Comparison of ENCODE assay signal across 8 mouse cellular contexts in genomic region chr19:34921652-34922602, GRCm38 (mm10). TPM values are rescaled to one million over a fixed set of nuclear protein-coding genes. Genes with fewer than 3 reads are reported as not detected.
A peak's percentile ranks its signal among the peaks of the same experiment; 100 is the strongest.
DNase-seq lines count a peak whose midpoint lies in the region; ATAC-seq lines count a peak whose summit lies in the region.

Gene Kif20b, plus strand, starts transcription at chr19:34922361.

- no peaks in the 10 kb centered on the region for H3K9me3 ChIP-seq in forebrain, embryonic 11.5 days (ENCODE audit: control insufficient read depth, low read length)
- H3K9me3 ChIP-seq in heart, embryonic 16.5 days (replicated peaks; ENCODE audit: control insufficient read depth, low read length): no peaks in the 10 kb centered on the region
- no peaks in the 10 kb centered on the region for H3K9me3 ChIP-seq in liver, embryonic 15.5 days (replicated peaks)
- no peaks in the 10 kb centered on the region for H3K9me3 ChIP-seq in neural tube, embryonic 12.5 days

- peak within 1 kb of the TSS; percentile 65; the same call in 1 of the 2 replicates for H3K27ac ChIP-seq in forebrain, embryonic 11.5 days (ENCODE audit: low read depth, low read length)
- peak within 1 kb of the TSS; percentile 87 for H3K27ac ChIP-seq in heart, embryonic 16.5 days (ENCODE audit: low read length)
- H3K27ac ChIP-seq in liver, embryonic 15.5 days (replicated peaks): peak within 1 kb of the TSS; percentile 80
- H3K27ac ChIP-seq in neural tube, embryonic 12.5 days: no peak within 1 kb of the TSS; the same call in 1 of the 2 replicates

- H3K27me3 ChIP-seq in forebrain, embryonic 11.5 days (ENCODE audit: control insufficient read depth, insufficient read depth, low read length): no peaks in the 10 kb centered on the region
- no peaks in the 10 kb centered on the region for H3K27me3 ChIP-seq in heart, embryonic 16.5 days (ENCODE audit: control insufficient read depth, insufficient read depth, low read length)
- no peaks in the 10 kb centered on the region for H3K27me3 ChIP-seq in liver, embryonic 15.5 days
- no peaks in the 10 kb centered on the region for H3K27me3 ChIP-seq in neural tube, embryonic 12.5 days (replicated peaks)

- DNase-seq in CD8-positive naive resting alpha-beta T cell, adult 2 months (ENCODE audit: low read depth in 2 of 2, low spot score in 2 of 2): peak; percentile 89 to 93
- peak; percentile 91 for DNase-seq in c-Kit-positive CD71-negative TER-119-negative erythroid progenitor cells, embryonic 14.5 days (ENCODE audit: low read depth)
- DNase-seq in forebrain, embryonic 11.5 days (ENCODE audit: low spot score): peak; percentile 97
- peak; percentile 92 to 96 for DNase-seq in kidney, postnatal 36 days
- peak; percentile 62 for DNase-seq in telencephalon, adult 2 months (ENCODE audit: low read depth, low spot score)

- WGBS in forebrain, embryonic 11.5 days: under 1% methylated on average over 57 of the region's 57 CpGs
- under 1% methylated on average over 57 of the region's 57 CpGs for WGBS in heart, embryonic 16.5 days
- under 1% methylated on average over 57 of the region's 57 CpGs for WGBS in liver, embryonic 15.5 days (ENCODE audit: insufficient replicate concordance)
- under 1% methylated on average over 57 of the region's 57 CpGs for WGBS in neural tube, embryonic 12.5 days

- peak within 1 kb of the TSS; percentile 52 for H3K4me2 ChIP-seq in forebrain, embryonic 11.5 days (ENCODE audit: low read depth, low read length, severe bottlenecking)
- peak within 1 kb of the TSS; percentile 83 for H3K4me2 ChIP-seq in heart, embryonic 16.5 days (ENCODE audit: low read depth, low read length)
- H3K4me2 ChIP-seq in liver, embryonic 15.5 days: peak within 1 kb of the TSS; percentile 78
- peak within 1 kb of the TSS; percentile 65 for H3K4me2 ChIP-seq in neural tube, embryonic 12.5 days (replicated peaks)

- no peaks in the 10 kb centered on the region for H3K4me1 ChIP-seq in forebrain, embryonic 11.5 days (replicated peaks; ENCODE audit: control insufficient read depth, insufficient read depth, low read length)
- peaks cover 7% of the 10 kb centered on the region; the same call in 1 of the 2 replicates for H3K4me1 ChIP-seq in heart, embryonic 16.5 days (ENCODE audit: control insufficient read depth, insufficient read depth, low read length)
- peaks cover 12% of the 10 kb centered on the region for H3K4me1 ChIP-seq in liver, embryonic 15.5 days (replicated peaks)
- no peaks in the 10 kb centered on the region for H3K4me1 ChIP-seq in neural tube, embryonic 12.5 days

- ATAC-seq in forebrain, embryonic 11.5 days (replicated peaks; ENCODE audit: low FRiP score): peak; percentile 94
- peak; percentile 96 for ATAC-seq in heart, embryonic 16.5 days (replicated peaks; ENCODE audit: extremely low read depth, insufficient read depth, low FRiP score)
- ATAC-seq in liver, embryonic 15.5 days (ENCODE audit: insufficient read depth): peak; percentile 98
- ATAC-seq in neural tube, embryonic 12.5 days (ENCODE audit: low FRiP score, low read depth): peak; percentile 95

- peak within 1 kb of the TSS; percentile 70 for H3K4me3 ChIP-seq in forebrain, embryonic 11.5 days (ENCODE audit: low read depth, low read length)
- peak within 1 kb of the TSS; percentile 69 for H3K4me3 ChIP-seq in heart, embryonic 16.5 days (ENCODE audit: low read length)
- H3K4me3 ChIP-seq in liver, embryonic 15.5 days (replicated peaks): peak within 1 kb of the TSS; percentile 92
- peak within 1 kb of the TSS; percentile 78 for H3K4me3 ChIP-seq in neural tube, embryonic 12.5 days

- H3K9ac ChIP-seq in forebrain, embryonic 11.5 days (ENCODE audit: low read length): peak within 1 kb of the TSS; percentile 70
- H3K9ac ChIP-seq in heart, embryonic 16.5 days (ENCODE audit: low read length): peak within 1 kb of the TSS; percentile 73
- H3K9ac ChIP-seq in liver, embryonic 15.5 days: peak within 1 kb of the TSS; percentile 84
- peak within 1 kb of the TSS; percentile 55 for H3K9ac ChIP-seq in neural tube, embryonic 12.5 days

- no peaks in the 10 kb centered on the region; the same call in 1 of the 2 replicates for H3K36me3 ChIP-seq in forebrain, embryonic 11.5 days (ENCODE audit: control insufficient read depth, insufficient read depth, low read length)
- H3K36me3 ChIP-seq in heart, embryonic 16.5 days (ENCODE audit: control insufficient read depth, insufficient read depth): peaks cover 10% of the 10 kb centered on the region
- H3K36me3 ChIP-seq in liver, embryonic 15.5 days (replicated peaks): peaks cover 25% of the 10 kb centered on the region
- peaks cover 4% of the 10 kb centered on the region; the same call in 1 of the 2 replicates for H3K36me3 ChIP-seq in neural tube, embryonic 12.5 days

RNA-seq across cellular contexts. Expression of gene Kif20b, which starts in this region (rescaled TPM):
- 78.8 and 83.6 TPM in 2 replicates for polyA plus RNA-seq in forebrain, embryonic 11.5 days (2014; fragmentation: Nextera tagmentation; extraction: Ambion mirVana)
- polyA plus RNA-seq in heart, embryonic 16.5 days (2015; fragmentation: Nextera tagmentation; extraction: Ambion mirVana): 37.9 and 39.9 TPM in 2 replicates
- polyA plus RNA-seq in liver, embryonic 15.5 days (2015; fragmentation: Nextera tagmentation; extraction: Ambion mirVana): 32.6 and 32.8 TPM in 2 replicates
- 40.6 and 41.5 TPM in 2 replicates for polyA plus RNA-seq in neural tube, embryonic 12.5 days (2016; fragmentation: Nextera tagmentation; extraction: Ambion mirVana)
